Mouse (Mus musculus) stomach, postnatal 0 days (tissue): Measurements from ENCODE around the gene Ufd1. TPM values are rescaled to one million over a fixed set of nuclear protein-coding genes. Genes with fewer than 3 reads are reported as not detected.

Experiments used
- ATAC-seq: fragments of 200-750 bp; cut with Nextera tagmentation; 2 replicates; pipeline ENCODE4 v1.8.0; 2017; ENCODE audit not compliant: low FRiP score, low TSS enrichment
- DNase-seq: peaks from one replicate; pipeline ENCODE4 v3.0.0-alpha.2; 2016; ENCODE audit warnings: low spot score
- H3K27ac ChIP-seq: fragments of 300-500 bp; sonication (generic); replicated peaks from 2 replicates; pipeline ENCODE4 v1.5.1; 2014; ENCODE audit warnings: mild to moderate bottlenecking, control low read depth
- H3K27me3 ChIP-seq: fragments of 300-500 bp; sonication (generic); 2 replicates; pipeline ENCODE4 v1.6.1; 2014; ENCODE audit warnings: low read length; ENCODE audit not compliant: control insufficient read depth, insufficient read depth
- H3K36me3 ChIP-seq: fragments of 300-500 bp; sonication (generic); 2 replicates; pipeline ENCODE4 v1.6.1; 2014; ENCODE audit warnings: low read length, mixed read lengths; ENCODE audit not compliant: control insufficient read depth, insufficient read depth
- H3K4me1 ChIP-seq: fragments of 300-500 bp; sonication (generic); replicated peaks from 2 replicates; pipeline ENCODE4 v1.6.1; 2014; ENCODE audit warnings: antibody characterized with exemption; ENCODE audit not compliant: control insufficient read depth, insufficient read depth
- H3K4me2 ChIP-seq: fragments of 300-500 bp; sonication (generic); replicated peaks from 2 replicates; pipeline ENCODE4 v1.6.1; 2014; ENCODE audit warnings: low read depth, mild to moderate bottlenecking, control low read depth, moderate library complexity
- H3K4me3 ChIP-seq: fragments of 300-500 bp; sonication (generic); 2 replicates; pipeline ENCODE4 v1.5.1; 2014; ENCODE audit warnings: low read depth, low read length, control low read depth
- H3K9ac ChIP-seq: fragments of 300-500 bp; sonication (generic); 2 replicates; pipeline ENCODE4 v1.6.1; 2014; ENCODE audit warnings: mild to moderate bottlenecking, low read length, control low read depth, mixed read lengths
- H3K9me3 ChIP-seq: fragments of 300-500 bp; sonication (generic); 2 replicates; pipeline ENCODE4 v1.6.1; 2016; ENCODE audit warnings: low read length; ENCODE audit not compliant: control insufficient read depth
- CTCF ChIP-seq: IDR thresholded peaks from 2 replicates; pipeline ENCODE4 v1.5.1; 2016; ENCODE audit warnings: antibody characterized with exemption, low read depth, mild to moderate bottlenecking, moderate library complexity
- EP300 ChIP-seq: optimal IDR thresholded peaks from 2 replicates; pipeline ENCODE3; 2016; ENCODE audit warnings: antibody characterized with exemption
- WGBS: fragments of 180-500 bp; shearing (Covaris S2); extraction: QIAGEN DNeasy Blood & Tissue Kit; methylation state at CpG from one replicate; pipeline ENCODE4 v1.1.7; 2014; 5-methylcytosine and 5-hydroxymethylcytosine counted together
- polyA plus RNA-seq: library from polyadenylated mRNA; unstranded; fragments of >200 nt; fragmentation: Nextera tagmentation; extraction: Ambion mirVana; gene quantifications from 2 replicates; pipeline ENCODE4 v1.2.1, GENCODE M21; 2015

Ufd1 gene
- polyA plus RNA-seq, 1 experiment from 2014 or later, result 67.2 TPM

DNA sequence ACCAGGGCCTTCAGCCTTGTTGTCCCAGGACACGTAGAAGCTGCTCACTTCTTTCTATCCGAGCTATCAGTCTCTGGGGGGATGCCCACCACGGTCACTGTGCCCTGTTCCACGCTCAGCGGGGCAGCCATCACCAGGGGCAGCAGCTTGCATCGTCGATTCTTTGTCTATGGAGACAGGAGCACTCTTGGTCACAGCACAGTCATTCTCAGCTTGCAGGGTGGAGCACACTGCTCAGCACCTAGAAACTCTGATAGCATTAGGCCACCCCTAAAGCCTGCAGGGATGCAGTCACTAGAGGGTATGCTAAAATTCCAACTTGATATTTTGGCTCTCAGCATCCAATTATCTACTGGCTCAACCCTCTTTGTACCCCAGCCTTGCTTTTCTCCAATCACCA lies 26.6 kb upstream of the Ufd1 start:
- no peak for ATAC-seq
- WGBS, result 92% methylated on average over 7 of the region's 7 CpGs
- no peak overlapping the region for H3K9ac ChIP-seq
- no peak overlapping the region for H3K4me3 ChIP-seq
- no peaks in the 10 kb centered on the region for H3K9me3 ChIP-seq
- H3K27ac ChIP-seq, result no peak overlapping the region
- no peaks in the 10 kb centered on the region for H3K4me1 ChIP-seq
- H3K4me2 ChIP-seq, result no peak overlapping the region
- TF ChIP-seq EP300, result no peak
- TF ChIP-seq CTCF, result no peak
- no peaks in the 10 kb centered on the region for H3K36me3 ChIP-seq
- no peak for DNase-seq
- no peaks in the 10 kb centered on the region for H3K27me3 ChIP-seq

- H3K4me2 ChIP-seq, result no peak overlapping the region
- DNase-seq (no peak), ATAC-seq (no peak)
- no peak overlapping the region for H3K4me3 ChIP-seq
- no peak overlapping the region for H3K27ac ChIP-seq
- H3K9me3 ChIP-seq, result no peaks in the 10 kb centered on the region
- no peaks in the 10 kb centered on the region for H3K4me1 ChIP-seq
- WGBS, result 78% methylated on average over 1 of the region's 1 CpGs
- H3K36me3 ChIP-seq, result no peaks in the 10 kb centered on the region
- no peak overlapping the region for H3K9ac ChIP-seq
- no peaks in the 10 kb centered on the region for H3K27me3 ChIP-seq
- TF ChIP-seq CTCF (no peak), EP300 (no peak)
These were observed 26.1 kb upstream of the Ufd1 start for GRCm38 (mm10) chr16:18785485-18785884.

DNA sequence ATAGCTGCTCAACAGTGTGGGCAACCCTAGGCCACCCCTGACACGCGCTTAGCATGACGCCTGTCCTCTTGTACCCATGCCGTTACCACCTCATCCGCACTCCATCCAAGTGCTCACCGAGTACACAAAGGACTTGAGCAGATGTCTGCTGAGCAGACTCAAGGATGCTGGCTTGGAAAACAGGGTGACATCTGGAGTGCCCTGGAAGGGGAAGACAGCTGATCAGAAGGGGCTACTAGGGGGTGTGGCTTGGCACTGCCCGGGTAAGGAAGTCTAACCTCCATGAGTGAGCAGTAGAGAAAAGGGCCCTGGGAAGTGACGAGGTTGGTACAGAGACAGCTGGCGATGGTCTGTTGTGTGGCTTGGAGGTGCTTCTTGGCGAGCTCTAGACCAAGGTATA lies 24.9 kb upstream of the Ufd1 start:
- H3K4me1 ChIP-seq, result no peaks in the 10 kb centered on the region
- DNase-seq (no peak), ATAC-seq (no peak)

GRCm38 (mm10) chr16:18788627-18789406 lies 22.8 kb upstream of the Ufd1 start:
- Histone ChIP-seq H3K27me3 (no peaks in the 10 kb centered on the region), H3K4me2 (no peak overlapping the region), H3K4me1 (no peaks in the 10 kb centered on the region), H3K27ac (no peak overlapping the region), H3K9me3 (no peaks in the 10 kb centered on the region), H3K9ac (no peak overlapping the region), H3K36me3 (no peaks in the 10 kb centered on the region), H3K4me3 (no peak overlapping the region)
- ATAC-seq, result no peak
- TF ChIP-seq CTCF (no peak), EP300 (no peak)
- 84% methylated on average over 10 of the region's 10 CpGs for WGBS
- no peak for DNase-seq

More for the DNA sequence above, 24.9 kb upstream of the Ufd1 start:
- TF ChIP-seq EP300, result no peak
- no peak for TF ChIP-seq CTCF
- Histone ChIP-seq H3K27me3 (no peaks in the 10 kb centered on the region), H3K4me2 (no peak overlapping the region), H3K9me3 (no peaks in the 10 kb centered on the region), H3K36me3 (no peaks in the 10 kb centered on the region), H3K4me3 (no peak overlapping the region), H3K27ac (no peak overlapping the region), H3K9ac (no peak overlapping the region)
- WGBS, result 95% methylated on average over 10 of the region's 10 CpGs

- Histone ChIP-seq H3K4me1 (no peaks in the 10 kb centered on the region), H3K4me3 (no peak overlapping the region), H3K4me2 (no peak overlapping the region), H3K36me3 (no peaks in the 10 kb centered on the region; the same call in 1 of the 2 replicates), H3K9me3 (no peaks in the 10 kb centered on the region), H3K27ac (no peak overlapping the region), H3K27me3 (no peaks in the 10 kb centered on the region), H3K9ac (no peak overlapping the region)
- no peak for ATAC-seq
- TF ChIP-seq CTCF (no peak), EP300 (no peak)
- WGBS, result 92% methylated on average over 11 of the region's 11 CpGs
- DNase-seq, result no peak
These were observed 16.2 kb upstream of the Ufd1 start for GRCm38 (mm10) chr16:18795223-18795899.

- DNase-seq, result no peak
- H3K4me2 ChIP-seq, result no peak overlapping the region
- no peak for ATAC-seq
- no peak overlapping the region for H3K27ac ChIP-seq
- H3K4me3 ChIP-seq, result no peak overlapping the region
- no peaks in the 10 kb centered on the region; the same call in 1 of the 2 replicates for H3K36me3 ChIP-seq
- H3K9ac ChIP-seq, result no peak overlapping the region
- no peaks in the 10 kb centered on the region for H3K4me1 ChIP-seq
- H3K27me3 ChIP-seq, result no peaks in the 10 kb centered on the region
- WGBS, result 85% methylated on average over 7 of the region's 7 CpGs
- H3K9me3 ChIP-seq, result no peaks in the 10 kb centered on the region
- no peak for TF ChIP-seq EP300
These were observed 14.9 kb upstream of the Ufd1 start for GRCm38 (mm10) chr16:18796645-18797044.
